Mouse (Mus musculus) midbrain, postnatal 0 days (tissue): Measurements from ENCODE around the gene Exosc6. TPM values are rescaled to one million over a fixed set of nuclear protein-coding genes. Genes with fewer than 3 reads are reported as not detected.

Experiments used
- ATAC-seq: fragments of 200-750 bp; cut with Nextera tagmentation; 2 replicates; pipeline ENCODE4 v1.8.0; 2017; ENCODE audit warnings: moderate number of reproducible peaks, mild to moderate bottlenecking, moderate TSS enrichment, moderate library complexity; ENCODE audit not compliant: low FRiP score
- DNase-seq: peaks from one replicate; pipeline ENCODE4 v3.0.0-alpha.2; 2015; ENCODE audit warnings: low spot score
- H3K27ac ChIP-seq: fragments of 300-500 bp; sonication (generic); 2 replicates; pipeline ENCODE4 v1.5.1; 2014; ENCODE audit warnings: low read depth, mild to moderate bottlenecking, low read length, mixed read lengths
- H3K27me3 ChIP-seq: fragments of 300-500 bp; sonication (generic); 2 replicates; pipeline ENCODE4 v1.6.1; 2014; ENCODE audit warnings: low read length, control low read depth, mixed read lengths; ENCODE audit not compliant: insufficient read depth
- H3K36me3 ChIP-seq: fragments of 300-500 bp; sonication (generic); 2 replicates; pipeline ENCODE4 v1.6.1; 2014; ENCODE audit warnings: low read length, control low read depth, mixed read lengths; ENCODE audit not compliant: insufficient read depth
- H3K4me1 ChIP-seq: fragments of 300-500 bp; sonication (generic); 2 replicates; pipeline ENCODE4 v1.6.1; 2014; ENCODE audit warnings: mild to moderate bottlenecking, control low read depth, antibody characterized with exemption, low read length, mixed read lengths; ENCODE audit not compliant: insufficient read depth
- H3K4me2 ChIP-seq: fragments of 300-500 bp; sonication (generic); 2 replicates; pipeline ENCODE4 v1.6.1; 2014; ENCODE audit warnings: low read depth, mild to moderate bottlenecking, low read length, mixed read lengths; ENCODE audit not compliant: poor library complexity, severe bottlenecking
- H3K4me3 ChIP-seq: fragments of 300-500 bp; sonication (generic); 2 replicates; pipeline ENCODE4 v1.5.1; 2014; ENCODE audit warnings: low read depth, mild to moderate bottlenecking, low read length, moderate library complexity
- H3K9ac ChIP-seq: fragments of 300-500 bp; sonication (generic); replicated peaks from 2 replicates; pipeline ENCODE4 v1.6.1; 2014; ENCODE audit warnings: mild to moderate bottlenecking, low read length, moderate library complexity, mixed read lengths; ENCODE audit not compliant: poor library complexity, severe bottlenecking
- H3K9me3 ChIP-seq: fragments of 300-500 bp; sonication (generic); 2 replicates; pipeline ENCODE4 v1.6.1; 2016; ENCODE audit warnings: low read length, control low read depth
- CTCF ChIP-seq: IDR thresholded peaks from 2 replicates; pipeline ENCODE4 v1.5.1; 2016; ENCODE audit warnings: antibody characterized with exemption, mild to moderate bottlenecking
- WGBS: fragments of 180-500 bp; shearing (Covaris S2); extraction: QIAGEN DNeasy Blood & Tissue Kit; methylation state at CpG from one replicate; pipeline ENCODE4 v1.1.7; 2014; 5-methylcytosine and 5-hydroxymethylcytosine counted together
- polyA plus RNA-seq: library from polyadenylated mRNA; unstranded; fragments of >200 nt; fragmentation: Nextera tagmentation; extraction: Ambion mirVana; gene quantifications from 2 replicates; pipeline ENCODE4 v1.2.1, GENCODE M21; 2015
- total RNA-seq: library from RNA; depleted of rRNA; stranded (reverse); fragments of >200 nt; gene quantifications from 2 replicates; pipeline ENCODE4 v1.2.3, GENCODE M21; 2014

Exosc6 gene
- total and polyA plus RNA-seq, 2 experiments from 2014 or later: not detected

DNA sequence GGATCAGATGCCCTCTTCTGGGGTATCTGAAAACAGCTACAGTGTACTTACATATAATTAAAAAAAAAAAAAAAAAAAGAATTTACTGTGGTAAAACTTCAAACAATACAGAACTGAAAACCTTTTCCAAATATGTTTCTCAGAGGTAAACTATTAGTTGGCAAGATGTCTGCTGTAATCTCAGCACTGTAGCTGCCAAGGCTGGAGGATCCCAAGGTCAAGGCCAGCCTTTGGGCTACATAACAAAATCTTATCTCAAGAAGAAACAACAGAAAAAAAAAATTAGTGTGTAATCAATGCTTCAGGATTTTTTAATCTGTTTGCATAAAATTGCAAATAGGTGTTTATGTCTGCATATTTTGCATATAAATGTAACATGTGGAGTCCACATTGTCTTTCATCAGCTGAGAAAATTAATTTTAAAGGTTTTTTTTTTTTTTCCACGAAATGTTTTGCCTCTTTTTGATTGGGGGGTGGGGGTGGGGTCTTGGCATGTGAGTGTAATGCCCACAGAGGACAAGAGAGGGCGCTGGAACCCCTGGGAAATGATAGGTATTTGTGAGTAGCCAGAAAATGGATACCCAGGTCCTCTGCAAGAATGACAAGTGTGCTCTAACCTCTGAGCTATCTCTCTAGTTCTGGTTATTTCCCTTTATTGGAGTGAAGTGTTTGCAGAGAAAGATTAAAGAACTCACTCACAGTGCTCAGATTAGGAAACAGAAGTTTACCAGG is 12.0 kb upstream of the Exosc6 start:
- Histone ChIP-seq H3K4me1 (no peaks in the 10 kb centered on the region), H3K4me2 (no peak overlapping the region), H3K36me3 (peaks cover 82% of the 10 kb centered on the region), H3K27me3 (no peaks in the 10 kb centered on the region), H3K4me3 (no peak overlapping the region), H3K9ac (no peak overlapping the region), H3K27ac (no peak overlapping the region), H3K9me3 (no peaks in the 10 kb centered on the region)
- DNase-seq: peak; percentile 15
- ATAC-seq: no peak
- WGBS: 46% methylated on average over 2 of the region's 2 CpGs
- peak; percentile 39 for TF ChIP-seq CTCF

DNA sequence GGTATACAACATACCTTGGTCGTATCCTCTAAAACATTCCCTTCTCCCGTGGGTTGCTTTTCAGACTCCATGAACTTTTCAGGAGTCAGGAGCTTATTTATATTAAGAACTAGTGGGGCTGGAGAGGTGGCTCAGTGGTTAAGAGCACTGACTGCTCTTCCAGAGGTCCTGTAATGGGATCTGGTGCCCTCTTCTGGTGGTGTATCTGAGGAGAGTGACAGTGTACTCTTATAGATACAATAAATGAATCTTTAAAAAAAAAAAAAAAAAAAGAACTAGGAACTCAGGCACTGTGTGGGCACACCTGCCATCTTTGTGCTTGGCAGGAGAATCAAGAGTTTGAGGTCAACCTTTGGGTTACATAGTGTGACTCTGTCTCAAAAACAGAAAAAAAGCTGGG is 7.4 kb upstream of the Exosc6 start:
- no peak for ATAC-seq
- Histone ChIP-seq H3K4me1 (no peaks in the 10 kb centered on the region), H3K27me3 (no peaks in the 10 kb centered on the region), H3K4me3 (no peak overlapping the region), H3K27ac (no peak overlapping the region), H3K4me2 (no peak overlapping the region), H3K9ac (no peak overlapping the region), H3K36me3 (peaks cover 83% of the 10 kb centered on the region), H3K9me3 (no peaks in the 10 kb centered on the region)
- DNase-seq: no peak
- TF ChIP-seq CTCF: no peak
- 95% methylated on average over 2 of the region's 2 CpGs for WGBS

DNA sequence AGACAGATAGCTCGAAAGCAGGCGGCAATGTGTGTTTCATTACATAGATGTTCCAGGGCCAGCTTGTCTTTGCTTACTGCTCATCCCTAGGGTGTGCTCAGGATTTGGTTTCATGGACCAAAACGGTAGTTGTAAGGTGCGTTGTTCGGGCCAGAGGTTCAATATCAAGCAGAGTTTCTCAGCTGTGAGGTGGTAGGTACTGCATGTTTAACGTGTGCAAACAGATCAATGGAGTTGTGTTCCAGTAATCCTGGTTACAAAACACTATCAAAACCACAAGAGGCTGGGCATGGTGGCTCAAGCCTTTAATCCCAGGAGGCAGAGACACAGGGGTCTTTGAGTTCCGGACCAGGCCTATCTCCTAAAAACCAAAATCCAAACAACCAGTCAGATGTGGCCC is 7.0 kb upstream of the Exosc6 start:
- ATAC-seq: no peak
- no peak for TF ChIP-seq CTCF

DNA sequence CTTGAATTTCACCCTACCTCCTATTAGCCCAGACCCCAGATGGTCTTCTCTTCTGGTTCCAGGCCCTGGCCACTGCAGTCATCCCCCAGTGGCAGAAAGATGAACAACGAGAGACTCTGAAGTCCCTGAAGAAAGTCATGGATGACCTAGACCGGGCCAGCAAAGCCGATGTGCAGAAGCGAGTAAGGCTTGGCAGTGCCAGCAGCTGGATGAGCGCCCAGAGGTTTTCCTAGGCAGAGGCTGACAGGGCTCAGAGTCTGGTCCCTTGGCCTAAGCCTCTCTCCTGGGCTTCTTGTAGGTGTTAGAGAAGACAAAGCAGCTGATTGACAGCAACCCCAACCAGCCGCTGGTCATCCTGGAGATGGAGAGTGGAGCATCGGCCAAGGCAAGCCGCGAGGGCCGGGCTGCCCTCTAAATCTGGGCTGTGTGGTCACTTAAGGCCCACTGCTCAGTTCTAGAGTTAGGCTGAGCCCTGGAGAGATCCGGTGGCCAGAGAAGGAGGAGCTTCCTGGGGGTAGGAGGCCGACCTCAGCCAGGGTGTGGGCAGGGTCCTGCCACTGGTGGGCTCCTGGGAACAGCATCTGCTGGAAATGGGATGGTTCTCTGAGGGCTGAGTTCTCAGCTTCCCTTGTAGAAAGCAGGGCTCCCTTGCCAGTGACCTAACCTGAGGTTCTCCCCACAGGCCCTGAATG is 2.2 kb upstream of the Exosc6 start:
- H3K36me3 ChIP-seq: peaks cover 59% of the 10 kb centered on the region
- no peaks in the 10 kb centered on the region for H3K27me3 ChIP-seq
- no peak overlapping the region for H3K4me3 ChIP-seq
- no peaks in the 10 kb centered on the region for H3K9me3 ChIP-seq
- ATAC-seq (no peak), DNase-seq (no peak)
- no peak overlapping the region for H3K27ac ChIP-seq
- TF ChIP-seq CTCF: no peak
- 93% methylated on average over 12 of the region's 12 CpGs for WGBS
- no peak overlapping the region for H3K9ac ChIP-seq
- 0 out of 2 replicates have a peak, but pooled peaks cover 4% of the 10 kb centered on the region for H3K4me1 ChIP-seq
- H3K4me2 ChIP-seq: no peak overlapping the region

More for the DNA sequence above, 7.0 kb upstream of the Exosc6 start:
- WGBS: 98% methylated on average over 7 of the region's 7 CpGs
- H3K4me3 ChIP-seq: no peak overlapping the region
- H3K36me3 ChIP-seq: peaks cover 85% of the 10 kb centered on the region
- no peak overlapping the region for H3K27ac ChIP-seq
- no peak for DNase-seq
- no peaks in the 10 kb centered on the region for H3K9me3 ChIP-seq
- H3K27me3 ChIP-seq: no peaks in the 10 kb centered on the region
- H3K4me1 ChIP-seq: no peaks in the 10 kb centered on the region
- no peak overlapping the region for H3K9ac ChIP-seq
- no peak overlapping the region for H3K4me2 ChIP-seq

DNA sequence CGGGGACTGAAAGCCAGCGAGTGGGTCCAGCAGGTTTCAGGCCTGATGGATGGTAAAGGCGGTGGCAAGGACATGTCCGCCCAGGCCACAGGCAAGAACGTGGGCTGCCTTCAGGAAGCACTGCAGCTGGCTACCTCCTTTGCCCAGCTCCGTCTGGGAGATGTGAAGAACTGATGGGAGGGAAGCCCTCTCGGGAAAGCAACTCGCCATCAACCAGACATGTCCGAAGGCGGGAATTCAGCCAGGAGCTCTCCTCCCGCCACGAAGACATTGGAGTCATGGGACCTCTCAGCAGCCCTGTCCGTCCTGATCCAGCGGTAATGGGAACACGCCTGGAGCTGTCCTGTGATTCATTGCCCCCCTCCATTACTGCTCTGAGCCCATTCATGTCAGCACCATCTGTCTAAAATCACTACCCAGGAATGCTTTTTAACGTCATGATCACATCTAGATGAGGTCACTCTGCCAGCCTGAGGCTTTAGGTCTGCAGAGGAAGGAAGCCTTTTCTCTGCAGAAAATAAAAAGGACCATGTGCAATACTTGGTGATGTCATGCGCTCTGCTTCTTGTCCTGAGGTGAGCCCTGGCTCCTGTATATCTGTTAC is 1.0 kb upstream of the Exosc6 start:
- Histone ChIP-seq H3K9me3 (no peaks in the 10 kb centered on the region), H3K4me3 (no peak overlapping the region), H3K4me2 (no peak overlapping the region), H3K36me3 (peaks cover 48% of the 10 kb centered on the region), H3K9ac (no peak overlapping the region), H3K27ac (no peak overlapping the region), H3K4me1 (0 out of 2 replicates have a peak, but pooled peaks cover 4% of the 10 kb centered on the region), H3K27me3 (no peaks in the 10 kb centered on the region)
- no peak for DNase-seq
- TF ChIP-seq CTCF: no peak
- WGBS: 94% methylated on average over 17 of the region's 17 CpGs
- ATAC-seq: no peak

DNA sequence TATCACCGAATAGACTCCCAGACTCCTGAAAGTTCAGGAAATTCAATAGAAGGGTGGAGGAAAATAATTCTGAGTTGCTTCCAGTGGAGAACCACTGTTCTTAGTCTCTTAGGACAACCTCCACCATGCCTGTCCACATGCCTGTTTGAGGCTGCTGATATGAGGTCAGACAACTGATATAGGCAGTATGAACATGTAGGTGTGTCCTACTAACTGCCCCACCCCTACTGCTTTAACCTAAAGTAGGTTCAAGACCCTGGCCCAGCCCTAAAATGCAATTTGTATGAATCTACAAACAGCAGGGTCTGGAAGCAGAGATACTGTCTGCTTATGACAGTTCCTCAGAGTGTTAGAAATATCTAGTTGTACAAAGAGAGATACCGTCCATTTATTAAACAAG is 478 bp upstream of the Exosc6 start:
- WGBS: 70% methylated on average over 2 of the region's 2 CpGs
- DNase-seq: no peak

More for the DNA sequence above, 478 bp upstream of the Exosc6 start:
- Histone ChIP-seq H3K27ac (no peak overlapping the region), H3K4me1 (peaks cover 7% of the 10 kb centered on the region), H3K27me3 (no peaks in the 10 kb centered on the region), H3K36me3 (peaks cover 43% of the 10 kb centered on the region), H3K9me3 (no peaks in the 10 kb centered on the region), H3K4me3 (no peak overlapping the region), H3K4me2 (no peak overlapping the region), H3K9ac (no peak overlapping the region)
- ATAC-seq: no peak
- no peak for TF ChIP-seq CTCF
